Mouse (Mus musculus): ENCODE results near the gene Emx1.

Gene Emx1

GRCm38 (mm10) chr6:85219706-85220105, 32.5 kb downstream of the Emx1 start:
- Histone ChIP-seq H3K27me3 (ENCODE audit: insufficient read depth, low read length) (peaks cover 11% of the 10 kb centered on the region; the same call in 1 of the 2 replicates), H3K9me3 (ENCODE audit: low read length) (no peaks in the 10 kb centered on the region), H3K4me1 (replicated peaks; ENCODE audit: low read depth, low read length) (peaks cover 53% of the 10 kb centered on the region), H3K4me3 (replicated peaks; ENCODE audit: low read length) (no peak overlapping the region), H3K36me3 (ENCODE audit: insufficient read depth, low read length) (no peaks in the 10 kb centered on the region; the same call in 1 of the 2 replicates)
- TF ChIP-seq POU5F1 (IDR thresholded peaks at IDR 0.05; ENCODE audit: borderline replicate concordance, low read length) (no peak), NANOG (IDR thresholded peaks at IDR 0.05; ENCODE audit: borderline replicate concordance, low read length) (no peak), CTCF (conservative IDR thresholded peaks at IDR 0.05; ENCODE audit: low read length) (no peak)

- H3K9me3 ChIP-seq (ENCODE audit: low read length): no peaks in the 10 kb centered on the region
- TF ChIP-seq POU5F1 (IDR thresholded peaks at IDR 0.05; ENCODE audit: borderline replicate concordance, low read length): no peak
- TF ChIP-seq CTCF (conservative IDR thresholded peaks at IDR 0.05; ENCODE audit: low read length): no peak
- no peak for TF ChIP-seq NANOG (IDR thresholded peaks at IDR 0.05; ENCODE audit: borderline replicate concordance, low read length)
Measured at GRCm38 (mm10) chr6:85220917-85221316, 33.7 kb downstream of the Emx1 start.

GRCm38 (mm10) chr6:85222551-85222950, 35.3 kb downstream of the Emx1 start:
- H3K4me1 ChIP-seq (replicated peaks; ENCODE audit: low read depth, low read length): peaks cover 65% of the 10 kb centered on the region
- H3K9me3 ChIP-seq (ENCODE audit: low read length): no peaks in the 10 kb centered on the region
- TF ChIP-seq POU5F1 (IDR thresholded peaks at IDR 0.05; ENCODE audit: borderline replicate concordance, low read length): no peak
- no peak for TF ChIP-seq NANOG (IDR thresholded peaks at IDR 0.05; ENCODE audit: borderline replicate concordance, low read length)
- no peak for TF ChIP-seq CTCF (conservative IDR thresholded peaks at IDR 0.05; ENCODE audit: low read length)
- no peaks in the 10 kb centered on the region for H3K36me3 ChIP-seq (ENCODE audit: insufficient read depth, low read length)
- H3K27me3 ChIP-seq (ENCODE audit: insufficient read depth, low read length): peaks cover 25% of the 10 kb centered on the region
- no peak overlapping the region for H3K4me3 ChIP-seq (replicated peaks; ENCODE audit: low read length)

More at GRCm38 (mm10) chr6:85220917-85221316, 33.7 kb downstream of the Emx1 start:
- peaks cover 18% of the 10 kb centered on the region for H3K27me3 ChIP-seq (ENCODE audit: insufficient read depth, low read length)
- H3K36me3 ChIP-seq (ENCODE audit: insufficient read depth, low read length): no peaks in the 10 kb centered on the region
- peaks cover 62% of the 10 kb centered on the region for H3K4me1 ChIP-seq (replicated peaks; ENCODE audit: low read depth, low read length)
- no peak overlapping the region for H3K4me3 ChIP-seq (replicated peaks; ENCODE audit: low read length)

GRCm38 (mm10) chr6:85223498-85224150, 36.4 kb downstream of the Emx1 start:
- Histone ChIP-seq H3K9me3 (ENCODE audit: low read length) (no peaks in the 10 kb centered on the region), H3K4me1 (replicated peaks; ENCODE audit: low read depth, low read length) (peaks cover 66% of the 10 kb centered on the region), H3K36me3 (ENCODE audit: insufficient read depth, low read length) (no peaks in the 10 kb centered on the region), H3K27me3 (ENCODE audit: insufficient read depth, low read length) (peaks cover 25% of the 10 kb centered on the region), H3K4me3 (replicated peaks; ENCODE audit: low read length) (peak overlapping the region; percentile 41)
- no peak for TF ChIP-seq POU5F1 (IDR thresholded peaks at IDR 0.05; ENCODE audit: borderline replicate concordance, low read length)
- no peak for TF ChIP-seq CTCF (conservative IDR thresholded peaks at IDR 0.05; ENCODE audit: low read length)
- no peak for TF ChIP-seq NANOG (IDR thresholded peaks at IDR 0.05; ENCODE audit: borderline replicate concordance, low read length)

- H3K4me1 ChIP-seq (replicated peaks; ENCODE audit: low read depth, low read length): peaks cover 61% of the 10 kb centered on the region
- H3K9me3 ChIP-seq (ENCODE audit: low read length): no peaks in the 10 kb centered on the region
- TF ChIP-seq POU5F1 (IDR thresholded peaks at IDR 0.05; ENCODE audit: borderline replicate concordance, low read length) (no peak), NANOG (IDR thresholded peaks at IDR 0.05; ENCODE audit: borderline replicate concordance, low read length) (no peak)
- no peaks in the 10 kb centered on the region for H3K36me3 ChIP-seq (ENCODE audit: insufficient read depth, low read length)
- H3K27me3 ChIP-seq (ENCODE audit: insufficient read depth, low read length): peaks cover 29% of the 10 kb centered on the region
- H3K4me3 ChIP-seq (replicated peaks; ENCODE audit: low read length): no peak overlapping the region
Measured at GRCm38 (mm10) chr6:85224442-85224891, 37.2 kb downstream of the Emx1 start.

- no peaks in the 10 kb centered on the region for H3K36me3 ChIP-seq (ENCODE audit: insufficient read depth, low read length)
- TF ChIP-seq POU5F1 (IDR thresholded peaks at IDR 0.05; ENCODE audit: borderline replicate concordance, low read length) (no peak), CTCF (conservative IDR thresholded peaks at IDR 0.05; ENCODE audit: low read length) (no peak), NANOG (IDR thresholded peaks at IDR 0.05; ENCODE audit: borderline replicate concordance, low read length) (no peak)
Measured at GRCm38 (mm10) chr6:85226570-85226969, 39.3 kb downstream of the Emx1 start.

GRCm38 (mm10) chr6:85227520-85227919, 40.3 kb downstream of the Emx1 start:
- Histone ChIP-seq H3K27me3 (ENCODE audit: insufficient read depth, low read length) (peaks cover 40% of the 10 kb centered on the region), H3K4me3 (replicated peaks; ENCODE audit: low read length) (no peak overlapping the region), H3K36me3 (ENCODE audit: insufficient read depth, low read length) (no peaks in the 10 kb centered on the region), H3K4me1 (replicated peaks; ENCODE audit: low read depth, low read length) (peaks cover 62% of the 10 kb centered on the region), H3K9me3 (ENCODE audit: low read length) (no peaks in the 10 kb centered on the region)
- TF ChIP-seq POU5F1 (IDR thresholded peaks at IDR 0.05; ENCODE audit: borderline replicate concordance, low read length): no peak
- TF ChIP-seq NANOG (IDR thresholded peaks at IDR 0.05; ENCODE audit: borderline replicate concordance, low read length): no peak

More at GRCm38 (mm10) chr6:85226570-85226969, 39.3 kb downstream of the Emx1 start:
- Histone ChIP-seq H3K9me3 (ENCODE audit: low read length) (no peaks in the 10 kb centered on the region), H3K4me1 (replicated peaks; ENCODE audit: low read depth, low read length) (peaks cover 59% of the 10 kb centered on the region), H3K27me3 (ENCODE audit: insufficient read depth, low read length) (peaks cover 40% of the 10 kb centered on the region), H3K4me3 (replicated peaks; ENCODE audit: low read length) (no peak overlapping the region)

- TF ChIP-seq CTCF (conservative IDR thresholded peaks at IDR 0.05; ENCODE audit: low read length): no peak
- TF ChIP-seq POU5F1 (IDR thresholded peaks at IDR 0.05; ENCODE audit: borderline replicate concordance, low read length): no peak
- no peak for TF ChIP-seq NANOG (IDR thresholded peaks at IDR 0.05; ENCODE audit: borderline replicate concordance, low read length)
- Histone ChIP-seq H3K4me1 (replicated peaks; ENCODE audit: low read depth, low read length) (peaks cover 64% of the 10 kb centered on the region), H3K27me3 (ENCODE audit: insufficient read depth, low read length) (peaks cover 23% of the 10 kb centered on the region), H3K4me3 (replicated peaks; ENCODE audit: low read length) (no peak overlapping the region), H3K9me3 (ENCODE audit: low read length) (no peaks in the 10 kb centered on the region), H3K36me3 (ENCODE audit: insufficient read depth, low read length) (no peaks in the 10 kb centered on the region)
Measured at GRCm38 (mm10) chr6:85230762-85231161, 43.5 kb downstream of the Emx1 start.
